Mouse (Mus musculus) myocyte (in vitro differentiated cells): ENCODE results near the gene Cct2. TPM values are rescaled to one million over a fixed set of nuclear protein-coding genes. Genes with fewer than 3 reads are reported as not detected.

Experiments used
- H3K27me3 ChIP-seq: one replicate; pipeline ENCODE4 v1.6.1; 2011; ENCODE audit not compliant: control insufficient read depth, insufficient read depth, insufficient read length
- H3K36me3 ChIP-seq: one replicate; pipeline ENCODE4 v1.6.1; 2011; ENCODE audit not compliant: control insufficient read depth, insufficient read depth
- H3K4me2 ChIP-seq: one replicate; pipeline ENCODE4 v1.6.1; 2011; ENCODE audit warnings: low read depth, control low read depth
- H3K4me3 ChIP-seq: one replicate; pipeline ENCODE4 v1.5.1; 2011; ENCODE audit warnings: mild to moderate bottlenecking, control low read depth, moderate library complexity
- H3K79me2 ChIP-seq: one replicate; pipeline ENCODE4 v1.6.1; 2011; ENCODE audit not compliant: control insufficient read depth, insufficient read depth
- H3ac ChIP-seq: one replicate; pipeline ENCODE4 v1.6.1; 2011; ENCODE audit not compliant: control insufficient read depth, insufficient read length
- CEBPB ChIP-seq: IDR thresholded peaks from 2 replicates; pipeline ENCODE4 v1.6.1; 2011; ENCODE audit warnings: mild to moderate bottlenecking, moderate library complexity; ENCODE audit not compliant: poor library complexity, insufficient read depth, severe bottlenecking
- E2F4 ChIP-seq: IDR thresholded peaks from one replicate; pipeline ENCODE4 v1.6.1; 2011; ENCODE audit warnings: mild to moderate bottlenecking, control low read depth, moderate library complexity; ENCODE audit not compliant: insufficient read depth
- MAX ChIP-seq: IDR thresholded peaks from one replicate; pipeline ENCODE4 v1.6.1; 2011; ENCODE audit warnings: low read depth, mild to moderate bottlenecking, control low read depth
- MYOD1 ChIP-seq, 3 experiments: IDR thresholded peaks; one replicate each; pipeline ENCODE4 v1.6.1; 2011; ENCODE audit warnings: control low read depth in 2 of 3, low read depth in 2 of 3, mild to moderate bottlenecking in 2 of 3, moderate library complexity in 1 of 3; ENCODE audit not compliant: insufficient read length in 2 of 3, control insufficient read depth in 1 of 3
- MYOG ChIP-seq, 3 experiments: IDR thresholded peaks; one replicate each; pipeline ENCODE4 v1.6.1; 2011; ENCODE audit warnings: control low read depth in 2 of 3, low read depth in 2 of 3, mild to moderate bottlenecking in 2 of 3; ENCODE audit not compliant: insufficient read length in 2 of 3, control insufficient read depth in 1 of 3, insufficient read depth in 1 of 3
- POLR2A ChIP-seq: IDR thresholded peaks from one replicate; pipeline ENCODE4 v1.6.1; 2011; ENCODE audit warnings: low read depth, mild to moderate bottlenecking, control low read depth, moderate library complexity; ENCODE audit not compliant: insufficient read length
- POLR2AphosphoS2 ChIP-seq: IDR thresholded peaks from one replicate; pipeline ENCODE4 v1.6.1; 2011; ENCODE audit warnings: low read depth, control low read depth; ENCODE audit not compliant: insufficient read length
- REST ChIP-seq: IDR thresholded peaks from one replicate; pipeline ENCODE4 v1.6.1; 2011; ENCODE audit warnings: mild to moderate bottlenecking, control low read depth, moderate library complexity; ENCODE audit not compliant: insufficient read depth, insufficient read length
- SRF ChIP-seq: IDR thresholded peaks from one replicate; pipeline ENCODE4 v1.6.1; 2011; ENCODE audit warnings: low read depth; ENCODE audit not compliant: control insufficient read depth, insufficient read length
- TCF12 ChIP-seq: IDR thresholded peaks from one replicate; pipeline ENCODE4 v1.6.1; 2011; ENCODE audit warnings: mild to moderate bottlenecking, control low read depth; ENCODE audit not compliant: poor library complexity, insufficient read depth, severe bottlenecking
- TCF3 ChIP-seq: IDR thresholded peaks from one replicate; pipeline ENCODE4 v1.6.1; 2011; ENCODE audit warnings: low read depth, control low read depth; ENCODE audit not compliant: insufficient read length
- USF1 ChIP-seq: IDR thresholded peaks from one replicate; pipeline ENCODE4 v1.6.1; 2011; ENCODE audit warnings: low read depth, mild to moderate bottlenecking, control low read depth, moderate library complexity
- polyA plus RNA-seq: library from polyadenylated mRNA; unstranded; fragments of >200 nt; fragmentation: generic; extraction: Trizol; gene quantifications from one replicate; pipeline ENCODE4 v1.2.1, GENCODE M21; 2012; ENCODE audit warnings: missing spikeins

The Cct2 gene
- polyA plus RNA-seq, 1 experiment: 384 TPM

- TF ChIP-seq CEBPB (no peak), TCF3 (no peak), MYOD1 (IDR thresholded peaks at IDR 0.05; ENCODE audit: control insufficient read depth in 1 of 3, insufficient read length in 2 of 3, low read depth in 2 of 3) (peak; percentile 60 to 86 (median 66))
- no peak overlapping the region for H3K4me3 ChIP-seq
- no peak overlapping the region for H3ac ChIP-seq
- H3K79me2 ChIP-seq: no peaks in the 10 kb centered on the region
- no peaks in the 10 kb centered on the region for H3K36me3 ChIP-seq
- H3K4me2 ChIP-seq: peak overlapping the region; percentile 74
- no peaks in the 10 kb centered on the region for H3K27me3 ChIP-seq
Measured at GRCm38 (mm10) chr10:117021020-117021754, 42.4 kb downstream of the Cct2 start.

DNA sequence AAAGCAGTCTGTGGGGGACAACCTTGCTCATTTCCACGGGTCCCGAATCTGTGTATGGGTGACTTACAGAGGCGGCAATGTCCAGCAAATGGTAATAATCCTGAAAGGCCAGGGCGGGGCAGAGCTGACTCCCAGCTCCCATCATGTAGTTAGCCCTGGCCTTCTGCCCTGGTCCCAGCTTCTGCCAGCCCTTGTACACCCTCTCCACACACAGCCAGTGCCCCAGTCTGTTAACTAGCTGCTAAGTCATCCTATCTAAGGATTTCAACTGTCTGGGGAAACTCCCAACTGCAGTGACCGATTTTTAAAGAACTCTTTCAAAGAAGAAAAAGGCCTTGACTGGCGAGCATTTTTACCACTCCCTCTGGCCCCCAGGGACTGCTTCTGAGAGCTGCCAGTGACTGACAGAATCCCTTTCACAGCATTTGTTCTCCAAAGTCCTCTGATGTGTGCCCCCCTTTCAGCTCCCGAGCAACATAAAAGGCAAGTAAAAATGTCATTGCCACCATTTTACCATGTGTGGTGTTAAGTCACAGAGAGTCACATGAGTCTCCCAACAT is 45.3 kb downstream of the Cct2 start:
- H3K36me3 ChIP-seq: no peaks in the 10 kb centered on the region
- no peaks in the 10 kb centered on the region for H3K27me3 ChIP-seq
- no peak for TF ChIP-seq E2F4
- no peak for TF ChIP-seq MAX
- no peak for TF ChIP-seq MYOD1 (IDR thresholded peaks at IDR 0.05; ENCODE audit: control insufficient read depth in 1 of 3, insufficient read length in 2 of 3, low read depth in 2 of 3)
- TF ChIP-seq TCF12: no peak
- no peaks in the 10 kb centered on the region for H3K79me2 ChIP-seq
- H3K4me3 ChIP-seq: no peak overlapping the region
- H3K4me2 ChIP-seq: peak overlapping the region; percentile 42
- H3ac ChIP-seq: no peak overlapping the region

GRCm38 (mm10) chr10:117014565-117014964 is 49.0 kb downstream of the Cct2 start:
- Histone ChIP-seq H3ac (no peak overlapping the region), H3K4me2 (peak overlapping the region; percentile 82), H3K36me3 (no peaks in the 10 kb centered on the region), H3K4me3 (no peak overlapping the region), H3K27me3 (no peaks in the 10 kb centered on the region), H3K79me2 (no peaks in the 10 kb centered on the region)
- TF ChIP-seq MAX: no peak
- TF ChIP-seq MYOG (IDR thresholded peaks at IDR 0.05; ENCODE audit: control insufficient read depth in 1 of 3, insufficient read depth in 1 of 3, insufficient read length in 2 of 3, low read depth in 2 of 3): no peak
- TF ChIP-seq SRF: no peak
- no peak for TF ChIP-seq CEBPB
- no peak for TF ChIP-seq E2F4
- no peak for TF ChIP-seq USF1
- TF ChIP-seq TCF3: no peak
- no peak for TF ChIP-seq POLR2AphosphoS2
- no peak for TF ChIP-seq REST
- TF ChIP-seq POLR2A: no peak
- no peak for TF ChIP-seq MYOD1 (IDR thresholded peaks at IDR 0.05; ENCODE audit: control insufficient read depth in 1 of 3, insufficient read length in 2 of 3, low read depth in 2 of 3)
- TF ChIP-seq TCF12: no peak

- Histone ChIP-seq H3K4me3 (no peak overlapping the region), H3ac (no peak overlapping the region), H3K4me2 (peak overlapping the region; percentile 82), H3K79me2 (no peaks in the 10 kb centered on the region), H3K36me3 (no peaks in the 10 kb centered on the region), H3K27me3 (no peaks in the 10 kb centered on the region)
- TF ChIP-seq POLR2AphosphoS2: peak; percentile 74
- TF ChIP-seq CEBPB: peak; percentile 46; the same call in 1 of the 2 replicates
- TF ChIP-seq POLR2A: peak; percentile 84
- no peak for TF ChIP-seq MAX
- peak; percentile 38 to 92 (median 92) for TF ChIP-seq MYOD1 (IDR thresholded peaks at IDR 0.05; ENCODE audit: control insufficient read depth in 1 of 3, insufficient read length in 2 of 3, low read depth in 2 of 3)
- TF ChIP-seq E2F4: no peak
- no peak for TF ChIP-seq SRF
- TF ChIP-seq REST: no peak
- peak; percentile 68 for TF ChIP-seq TCF12
- peak; percentile 62 for TF ChIP-seq USF1
- peak; percentile 84 to 96 (median 93) for TF ChIP-seq MYOG (IDR thresholded peaks at IDR 0.05; ENCODE audit: control insufficient read depth in 1 of 3, insufficient read depth in 1 of 3, insufficient read length in 2 of 3, low read depth in 2 of 3)
Measured at GRCm38 (mm10) chr10:117013689-117014390, 49.8 kb downstream of the Cct2 start.

GRCm38 (mm10) chr10:117011047-117011446 is 52.6 kb downstream of the Cct2 start:
- Histone ChIP-seq H3K4me3 (no peak overlapping the region), H3K79me2 (no peaks in the 10 kb centered on the region), H3K36me3 (no peaks in the 10 kb centered on the region), H3K27me3 (no peaks in the 10 kb centered on the region), H3ac (no peak overlapping the region), H3K4me2 (no peak overlapping the region)
- TF ChIP-seq REST (no peak), USF1 (no peak), MAX (no peak)
